Mouse (Mus musculus) olfactory bulb, adult 2 months (tissue): Measurements from ENCODE around the gene Hist1h2af.

Experiments used
- CTCF ChIP-seq: fragments of 200-500 bp; IDR thresholded peaks from 2 replicates; pipeline ENCODE4 v1.5.1; 2012; ENCODE audit warnings: low read depth, mild to moderate bottlenecking, low read length, moderate library complexity; ENCODE audit not compliant: insufficient read depth
- POLR2A ChIP-seq: fragments of 200-500 bp; IDR thresholded peaks from 2 replicates; pipeline ENCODE4 v1.6.1; 2012; ENCODE audit warnings: mild to moderate bottlenecking, low read depth, low read length, moderate library complexity; ENCODE audit not compliant: insufficient read depth

DNA sequence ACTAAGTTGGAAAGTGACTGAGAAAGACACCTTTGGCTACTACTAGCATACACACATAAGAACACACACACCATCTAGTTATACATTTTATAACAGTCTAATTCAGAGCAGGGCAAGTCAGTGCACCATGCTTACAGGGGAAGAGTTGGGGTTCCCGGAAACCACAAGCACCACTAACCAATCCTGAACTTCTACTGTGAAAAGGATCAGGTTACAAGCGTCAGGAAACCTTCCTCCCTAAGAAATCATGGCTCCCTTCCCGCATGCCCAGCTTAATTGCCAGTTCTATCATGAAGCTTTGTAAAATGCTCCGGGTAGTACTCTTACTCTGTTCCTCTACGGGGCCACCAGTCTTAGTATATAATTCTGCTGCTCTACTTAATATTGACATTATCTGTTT, 48.4 kb upstream of the Hist1h2af start:
- TF ChIP-seq CTCF (no peak), POLR2A (no peak)
